Mouse (Mus musculus) kidney, postnatal 0 days (tissue): ENCODE data around the gene Zfhx3. TPM values are rescaled to one million over a fixed set of nuclear protein-coding genes. Genes with fewer than 3 reads are reported as not detected.
A peak's percentile ranks its signal among the peaks of the same experiment; 100 is the strongest.

Experiments used
- ATAC-seq: fragments of 200-750 bp; cut with Nextera tagmentation; replicated peaks from 2 replicates; pipeline ENCODE4 v1.8.0; 2017; ENCODE audit warnings: low read depth, moderate number of reproducible peaks, moderate TSS enrichment, moderate library complexity; ENCODE audit not compliant: low FRiP score
- DNase-seq: peaks from one replicate; pipeline ENCODE4 v3.0.0-alpha.2; 2016; ENCODE audit warnings: low spot score
- H3K27ac ChIP-seq: fragments of 300-500 bp; sonication (generic); 2 replicates; pipeline ENCODE4 v1.5.1; 2014; ENCODE audit warnings: mild to moderate bottlenecking
- H3K27me3 ChIP-seq: fragments of 300-500 bp; sonication (generic); 2 replicates; pipeline ENCODE4 v1.6.1; 2014; ENCODE audit warnings: low read length, mixed read lengths; ENCODE audit not compliant: insufficient read depth
- H3K36me3 ChIP-seq: fragments of 300-500 bp; sonication (generic); 2 replicates; pipeline ENCODE4 v1.6.1; 2014; ENCODE audit warnings: low read length, mixed read lengths; ENCODE audit not compliant: insufficient read depth
- H3K4me1 ChIP-seq: fragments of 300-500 bp; sonication (generic); replicated peaks from 2 replicates; pipeline ENCODE4 v1.6.1; 2014; ENCODE audit warnings: antibody characterized with exemption, low read length, mixed read lengths; ENCODE audit not compliant: insufficient read depth
- H3K4me2 ChIP-seq: fragments of 300-500 bp; sonication (generic); 2 replicates; pipeline ENCODE4 v1.6.1; 2014; ENCODE audit warnings: mild to moderate bottlenecking, low read length, moderate library complexity, mixed read lengths
- H3K4me3 ChIP-seq: fragments of 300-500 bp; sonication (generic); replicated peaks from 2 replicates; pipeline ENCODE4 v1.5.1; 2014; ENCODE audit warnings: low read depth, low read length
- H3K9ac ChIP-seq: fragments of 300-500 bp; sonication (generic); 2 replicates; pipeline ENCODE4 v1.6.1; 2014; ENCODE audit warnings: low read depth, low read length
- H3K9me3 ChIP-seq: fragments of 300-500 bp; sonication (generic); replicated peaks from 2 replicates; pipeline ENCODE4 v1.6.1; 2016; ENCODE audit warnings: low read length, inconsistent platforms, mixed read lengths
- CTCF ChIP-seq: IDR thresholded peaks from 2 replicates; pipeline ENCODE4 v1.5.1; 2016; ENCODE audit warnings: antibody characterized with exemption, low read depth, mild to moderate bottlenecking, moderate library complexity
- WGBS: fragments of 180-500 bp; shearing (Covaris S2); extraction: QIAGEN DNeasy Blood & Tissue Kit; methylation state at CpG from one replicate; pipeline ENCODE4 v1.1.7; 2014; 5-methylcytosine and 5-hydroxymethylcytosine counted together
- polyA plus RNA-seq: library from polyadenylated mRNA; unstranded; fragments of >200 nt; fragmentation: Nextera tagmentation; extraction: Ambion mirVana; gene quantifications from 2 replicates; pipeline ENCODE4 v1.2.1, GENCODE M21; 2015

Zfhx3 gene
- polyA plus RNA-seq, 1 experiment from 2014 or later = 5.0 TPM

DNA sequence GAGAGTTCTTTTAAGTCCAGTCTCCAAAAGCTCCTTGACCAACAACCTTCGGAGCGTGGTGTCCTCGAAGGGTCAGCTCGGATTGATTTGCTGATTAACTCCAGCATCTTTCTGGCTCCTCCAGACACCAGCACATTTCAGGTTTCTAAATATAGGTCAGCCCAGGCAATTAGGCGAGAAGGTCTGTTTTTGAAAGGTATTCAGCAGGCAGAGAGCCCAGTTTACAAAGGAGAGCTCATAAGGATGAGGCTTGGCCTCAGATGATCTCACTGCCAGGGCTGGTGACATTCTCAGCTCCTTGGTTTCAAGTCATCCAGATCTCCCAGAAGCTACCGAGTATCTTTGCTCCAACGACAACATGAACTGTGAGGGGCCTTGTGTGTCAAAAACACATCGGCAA lies 535.7 kb downstream of the Zfhx3 start:
- no peak overlapping the region for H3K4me2 ChIP-seq
- H3K27ac ChIP-seq = no peak overlapping the region
- H3K9me3 ChIP-seq = no peaks in the 10 kb centered on the region
- H3K9ac ChIP-seq = no peak overlapping the region
- no peak for TF ChIP-seq CTCF
- H3K27me3 ChIP-seq = no peaks in the 10 kb centered on the region
- no peak for ATAC-seq
- WGBS = 89% methylated on average over 8 of the region's 8 CpGs
- H3K4me3 ChIP-seq = no peak overlapping the region
- no peak for DNase-seq
- H3K36me3 ChIP-seq = no peaks in the 10 kb centered on the region
- no peaks in the 10 kb centered on the region for H3K4me1 ChIP-seq

DNA sequence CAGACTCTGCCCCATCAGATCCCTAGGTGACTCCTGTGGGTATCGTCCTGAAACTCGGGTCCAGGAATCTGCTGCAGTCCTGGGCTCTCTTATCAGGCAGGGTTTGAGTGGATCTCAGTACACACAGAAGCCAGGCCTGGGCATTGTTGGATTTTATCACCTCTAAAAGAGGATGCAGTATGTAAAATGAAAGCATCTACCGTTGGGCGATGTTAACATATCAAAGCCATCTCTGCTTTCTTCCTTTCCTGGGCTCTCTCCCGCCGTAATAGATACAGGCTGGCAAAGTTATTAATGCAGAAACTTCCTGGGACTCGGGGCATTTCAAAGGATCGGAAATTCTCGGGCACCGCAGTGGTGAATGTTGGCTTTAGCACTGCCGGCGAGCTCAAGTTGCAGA lies 537.7 kb downstream of the Zfhx3 start:
- Histone ChIP-seq H3K27ac (no peak overlapping the region), H3K36me3 (no peaks in the 10 kb centered on the region), H3K4me1 (no peaks in the 10 kb centered on the region), H3K27me3 (no peaks in the 10 kb centered on the region), H3K4me2 (0 out of 2 replicates have a peak overlapping the region, but pooled peaks have one; percentile 16), H3K9me3 (no peaks in the 10 kb centered on the region), H3K4me3 (no peak overlapping the region), H3K9ac (no peak overlapping the region)
- WGBS = 48% methylated on average over 12 of the region's 12 CpGs
- no peak for ATAC-seq
- TF ChIP-seq CTCF = no peak
- peak; percentile 15 for DNase-seq

DNA sequence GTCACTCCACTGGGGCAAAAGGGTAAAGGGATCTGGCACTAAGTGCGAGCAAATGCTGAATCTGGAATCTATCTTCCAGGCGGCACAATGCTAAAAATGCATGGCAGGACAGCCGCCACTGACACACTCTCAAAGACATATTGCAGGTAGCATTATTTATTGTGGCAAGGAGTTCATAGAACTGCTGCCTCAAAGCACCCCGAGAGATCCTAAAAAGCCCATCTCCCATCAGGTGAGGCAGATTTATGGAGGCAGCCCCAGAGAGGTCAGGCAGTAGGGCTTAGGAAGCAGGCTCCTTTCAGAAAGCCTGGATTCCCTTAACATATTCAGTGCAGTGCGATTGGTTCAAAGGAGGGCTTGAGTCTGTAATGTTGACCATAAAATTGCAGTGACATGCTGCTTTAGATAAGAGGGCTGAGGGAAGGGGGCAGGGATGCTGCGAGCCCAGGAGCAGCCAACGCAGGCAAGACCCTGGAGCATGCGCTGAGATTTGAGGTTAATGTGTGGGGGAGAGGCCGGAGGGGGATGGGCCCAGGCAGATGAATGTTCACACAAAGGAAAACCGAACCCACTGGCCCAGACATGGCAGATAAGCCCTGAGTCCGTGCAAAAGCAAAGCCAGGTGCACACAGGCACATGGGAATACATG lies 538.8 kb downstream of the Zfhx3 start:
- Histone ChIP-seq H3K9ac (no peak overlapping the region), H3K4me1 (no peaks in the 10 kb centered on the region), H3K27me3 (no peaks in the 10 kb centered on the region), H3K4me3 (no peak overlapping the region), H3K27ac (no peak overlapping the region), H3K9me3 (no peaks in the 10 kb centered on the region), H3K36me3 (no peaks in the 10 kb centered on the region), H3K4me2 (no peak overlapping the region)
- 28% methylated on average over 11 of the region's 11 CpGs for WGBS
- no peak for ATAC-seq
- TF ChIP-seq CTCF = no peak
- DNase-seq = peak; percentile 7

DNA sequence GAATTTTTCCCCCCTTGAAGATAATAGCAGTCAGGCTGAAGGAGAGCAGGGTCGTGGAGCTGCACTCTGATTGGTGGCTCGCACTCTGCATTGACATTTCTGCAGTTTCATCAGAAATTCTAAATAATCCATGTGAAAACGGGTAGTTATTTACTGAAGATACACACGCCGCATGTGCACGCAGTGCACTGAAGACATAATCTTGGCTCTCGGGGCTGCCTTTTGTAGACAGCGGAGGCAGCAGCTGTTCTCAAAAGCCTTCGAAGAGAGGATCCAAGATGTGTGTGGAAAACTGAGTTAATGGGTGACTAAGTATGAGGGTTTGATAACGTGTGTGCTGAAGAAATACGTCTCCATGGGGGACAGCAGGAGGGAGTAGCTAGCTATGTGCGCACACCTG lies 553.7 kb downstream of the Zfhx3 start:
- H3K4me1 ChIP-seq = no peaks in the 10 kb centered on the region
- H3K27me3 ChIP-seq = no peaks in the 10 kb centered on the region

DNA sequence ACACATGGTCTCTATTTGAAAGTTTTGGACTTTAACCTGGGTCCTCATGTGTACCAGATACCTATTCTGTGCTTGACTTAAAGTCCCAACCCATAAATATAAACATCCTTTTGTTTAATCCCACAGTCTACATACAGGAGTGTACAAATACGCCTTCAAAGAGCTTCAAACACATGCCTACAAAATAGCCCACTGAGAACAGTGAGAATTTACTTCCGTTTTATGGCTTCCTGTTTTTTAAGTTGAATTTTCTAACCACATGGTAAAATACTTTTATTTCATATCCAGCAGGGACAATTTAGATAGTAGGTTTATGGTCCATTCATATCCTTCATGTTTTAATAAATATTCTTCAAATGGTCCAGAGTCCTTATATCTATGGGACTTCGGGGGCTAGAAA lies 564.3 kb downstream of the Zfhx3 start:
- H3K9ac ChIP-seq = no peak overlapping the region
- no peaks in the 10 kb centered on the region for H3K36me3 ChIP-seq
- TF ChIP-seq CTCF = no peak
- no peaks in the 10 kb centered on the region for H3K4me1 ChIP-seq
- no peaks in the 10 kb centered on the region for H3K27me3 ChIP-seq
- H3K4me3 ChIP-seq = no peak overlapping the region
- 87% methylated on average over 3 of the region's 3 CpGs for WGBS
- H3K9me3 ChIP-seq = no peaks in the 10 kb centered on the region
- ATAC-seq (no peak), DNase-seq (no peak)
- H3K27ac ChIP-seq = no peak overlapping the region
- H3K4me2 ChIP-seq = no peak overlapping the region

More for the DNA sequence above, 553.7 kb downstream of the Zfhx3 start:
- Histone ChIP-seq H3K27ac (no peak overlapping the region), H3K4me3 (no peak overlapping the region), H3K36me3 (no peaks in the 10 kb centered on the region), H3K9ac (no peak overlapping the region), H3K9me3 (no peaks in the 10 kb centered on the region), H3K4me2 (no peak overlapping the region)
- WGBS = 72% methylated on average over 12 of the region's 12 CpGs
- no peak for TF ChIP-seq CTCF
- no peak for ATAC-seq
- DNase-seq = no peak

DNA sequence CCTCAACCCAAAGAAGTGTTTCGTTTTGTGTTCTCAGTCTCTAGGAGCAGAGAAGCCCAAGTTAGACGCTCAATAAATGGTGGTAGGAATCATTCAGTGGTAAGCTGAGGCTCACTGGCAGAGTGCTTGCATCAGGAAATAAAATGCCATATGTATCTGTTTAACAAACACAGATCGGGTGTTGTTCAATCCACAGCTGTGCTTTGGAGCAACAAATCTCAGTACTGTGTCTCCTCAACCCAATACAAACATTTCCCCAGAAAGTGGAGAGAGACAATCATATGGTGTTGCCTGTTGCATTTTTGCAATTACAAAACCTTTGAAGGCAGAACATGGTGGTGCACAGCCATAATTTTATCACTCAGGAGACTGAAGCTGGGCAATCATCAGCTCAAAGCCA lies 565.3 kb downstream of the Zfhx3 start:
- no peak overlapping the region for H3K4me3 ChIP-seq
- DNase-seq = no peak
- no peak overlapping the region for H3K27ac ChIP-seq
- H3K27me3 ChIP-seq = no peaks in the 10 kb centered on the region
- ATAC-seq = no peak
- no peaks in the 10 kb centered on the region for H3K36me3 ChIP-seq
- no peaks in the 10 kb centered on the region for H3K9me3 ChIP-seq
- no peak overlapping the region for H3K4me2 ChIP-seq
- WGBS = 84% methylated on average over 3 of the region's 3 CpGs
- no peak for TF ChIP-seq CTCF
- no peaks in the 10 kb centered on the region for H3K4me1 ChIP-seq
- no peak overlapping the region for H3K9ac ChIP-seq
